ENCODE assay signal across 26 mouse cellular contexts in genomic region chr2:77472254-77472837, GRCm38 (mm10).
"Had no signal": no experiment of that assay in that cellular context is flagged by ENCODE, and none has a peak within 500 bp of the region (broad histone marks: within the 10 kb centered on the region; RNA-seq: fewer than 3 reads in every experiment).

No protein-coding gene starts in this region.

- H3K9me3 ChIP-seq: limb, embryonic 15.5 days; liver, embryonic 15.5 days; lung, embryonic 15.5 days; midbrain, embryonic 13.5 days had no signal

- H3K27me3 ChIP-seq: kidney, embryonic 15.5 days; limb, embryonic 12.5 days; limb, embryonic 15.5 days; liver, embryonic 12.5 days; liver, embryonic 15.5 days; lung, embryonic 15.5 days; megakaryocyte, embryonic 14.5 days; midbrain, embryonic 13.5 days had no signal

- H3K4me1 ChIP-seq: limb, embryonic 12.5 days; limb, embryonic 15.5 days; liver, embryonic 12.5 days; liver, embryonic 15.5 days; lung, embryonic 15.5 days; megakaryocyte, embryonic 14.5 days; midbrain, embryonic 10.5 days; midbrain, embryonic 13.5 days had no signal

- H3K9ac ChIP-seq: kidney, embryonic 15.5 days; limb, embryonic 12.5 days; limb, embryonic 15.5 days; liver, embryonic 12.5 days; liver, embryonic 15.5 days; lung, embryonic 15.5 days; midbrain, embryonic 13.5 days had no signal

- H3K27ac ChIP-seq: kidney, embryonic 15.5 days; limb, embryonic 12.5 days; limb, embryonic 15.5 days; liver, embryonic 12.5 days; liver, embryonic 15.5 days; lung, embryonic 15.5 days; midbrain, embryonic 10.5 days; midbrain, embryonic 13.5 days; stomach, postnatal 0 days had no signal

- H3K4me3 ChIP-seq: kidney, embryonic 15.5 days; limb, embryonic 12.5 days; limb, embryonic 15.5 days; liver, embryonic 12.5 days; liver, embryonic 15.5 days; lung, embryonic 15.5 days; megakaryocyte, embryonic 14.5 days; midbrain, embryonic 10.5 days; midbrain, embryonic 13.5 days; myocyte had no signal

- DNase-seq: kidney, adult 11 months; kidney, adult 8-10 months; kidney, postnatal 10 days; kidney, postnatal 36 days; layer of hippocampus, postnatal 36 days; left cerebral cortex, postnatal 4 days; lung, adult 18-20 months; lung, postnatal 10 days; lung, postnatal 36 days; retina, postnatal 1 day; right cerebral cortex, postnatal 4 days; thymus, adult 2 months; thymus, postnatal 14 days; thymus, postnatal 4 days had no signal

- ATAC-seq: liver, embryonic 12.5 days; midbrain, embryonic 13.5 days; midbrain, embryonic 16.5 days had no signal

- H3K4me2 ChIP-seq: kidney, embryonic 15.5 days; limb, embryonic 12.5 days; limb, embryonic 15.5 days; liver, embryonic 12.5 days; liver, embryonic 15.5 days; lung, embryonic 15.5 days; midbrain, embryonic 13.5 days had no signal

- H3K36me3 ChIP-seq: kidney, embryonic 15.5 days; limb, embryonic 12.5 days; lung, embryonic 15.5 days; midbrain, embryonic 10.5 days; midbrain, embryonic 13.5 days had no signal
